Mouse (Mus musculus) embryonic fibroblast, embryonic 13.5 days (primary cell): ENCODE measurements at regions not wholly inside any gene's neighbourhood (a gene's known extent, or its start where the extent isn't known, plus 50 kb on each side); places are given as distances from the start of the nearest gene placed in this dataset.

Experiments used
- CTCF ChIP-seq: IDR thresholded peaks from 2 replicates; pipeline ENCODE4 v1.5.1; 2011; ENCODE audit warnings: mild to moderate bottlenecking, control low read depth, low read length, moderate library complexity, borderline replicate concordance; ENCODE audit not compliant: insufficient read depth
- POLR2A ChIP-seq: IDR thresholded peaks from 2 replicates; pipeline ENCODE4 v1.6.1; 2011; ENCODE audit warnings: low read depth, mild to moderate bottlenecking, control low read depth, low read length, moderate library complexity

DNA sequence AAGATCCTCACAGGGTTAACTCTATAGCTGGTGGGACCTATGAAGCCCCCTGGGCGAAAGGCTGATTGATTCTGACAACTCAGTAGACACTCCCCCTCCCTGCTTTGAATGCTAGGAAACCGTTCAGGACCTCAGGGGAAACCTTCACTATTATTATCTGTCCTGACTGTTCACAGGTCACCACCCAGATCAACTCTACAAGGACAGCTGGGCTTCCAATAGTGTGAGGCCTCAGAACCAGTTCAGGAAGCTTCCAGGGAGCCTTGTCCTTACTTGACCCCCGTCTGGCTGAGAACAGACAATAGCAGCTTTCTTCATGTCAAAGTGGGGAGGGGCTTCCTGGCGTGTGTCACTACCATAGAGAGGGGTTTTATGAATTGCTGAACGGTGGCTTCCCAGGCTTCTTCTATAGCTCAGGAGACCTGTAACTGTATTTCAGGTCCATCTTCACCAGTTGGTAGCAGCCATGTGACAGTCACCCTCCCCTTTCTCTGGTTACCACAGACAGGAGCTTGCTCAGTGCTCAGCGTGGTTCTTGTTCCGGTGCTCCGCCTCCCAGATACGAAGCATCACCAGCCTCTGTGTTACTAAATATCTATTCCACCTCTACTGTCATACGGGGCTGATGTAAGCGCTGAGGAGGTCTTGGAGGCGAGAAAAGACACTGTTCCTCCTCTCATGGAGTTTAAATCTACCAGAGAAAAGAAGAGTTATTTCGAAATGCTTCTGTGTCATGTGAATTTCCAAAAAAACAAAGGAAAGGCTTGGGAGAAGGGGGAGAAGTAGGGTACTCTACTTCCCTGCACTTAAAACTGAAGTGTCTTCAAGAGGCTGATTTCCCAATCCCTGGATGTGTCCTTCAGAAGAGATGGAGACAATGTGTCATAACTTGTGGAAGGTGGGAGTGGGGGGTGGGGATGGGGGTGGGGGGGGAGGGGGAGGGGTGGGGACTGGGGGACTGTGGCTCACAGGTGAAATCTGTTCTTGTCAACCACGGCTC is 96.9 kb downstream of the Vcpkmt start:
- TF ChIP-seq POLR2A (no peak), CTCF (no peak)
